Mouse (Mus musculus) small intestine, adult 2 months (tissue): Measurements from ENCODE around the gene Rps27l.

Experiments used
- CTCF ChIP-seq: fragments of 200-500 bp; IDR thresholded peaks from 2 replicates; pipeline ENCODE4 v1.5.1; 2012; ENCODE audit warnings: low read depth, mild to moderate bottlenecking, control low read depth, inconsistent platforms, low read length, moderate library complexity, mixed read lengths; ENCODE audit not compliant: insufficient replicate concordance, insufficient read length; ENCODE audit errors: extremely low read depth
- POLR2A ChIP-seq: fragments of 200-500 bp; IDR thresholded peaks from 2 replicates; pipeline ENCODE4 v1.6.1; 2012; ENCODE audit warnings: low read depth, mild to moderate bottlenecking, control low read depth, inconsistent platforms, low read length, moderate library complexity

DNA sequence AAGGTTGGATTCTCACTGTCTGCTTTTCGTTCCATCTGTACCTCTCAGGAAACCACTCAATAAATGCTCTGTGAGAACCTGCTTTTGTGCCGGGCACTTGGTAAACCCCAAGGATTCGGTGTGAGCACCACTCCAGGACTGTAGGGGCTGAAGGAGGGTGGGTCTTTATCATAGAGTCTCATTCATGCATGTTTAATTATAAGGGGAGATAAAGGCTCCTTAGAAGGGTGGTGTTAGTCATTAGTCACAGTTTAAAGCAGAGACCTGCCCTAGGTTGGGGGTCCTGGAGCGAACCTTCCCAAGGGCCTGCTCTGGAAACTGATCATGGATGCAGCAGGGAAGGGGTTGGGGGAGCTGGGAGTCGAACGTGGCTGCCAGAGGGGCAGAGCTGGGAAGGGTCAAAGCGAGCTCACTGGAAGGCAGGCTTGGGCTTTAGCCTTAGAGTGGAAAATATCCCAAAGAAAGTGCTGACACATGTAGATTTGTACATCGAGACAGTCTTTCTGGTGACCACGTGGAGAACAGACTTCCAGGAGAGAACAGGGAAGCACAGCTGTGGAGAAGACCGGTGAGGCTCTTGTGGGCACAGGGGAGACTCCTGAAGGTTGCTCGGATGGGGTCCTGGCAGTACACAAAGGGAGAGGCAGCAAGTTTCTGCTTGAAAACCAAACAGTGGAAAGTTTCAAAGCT lies 42.5 kb downstream of the Rps27l start:
- TF ChIP-seq POLR2A (no peak), CTCF (no peak)
